Mouse (Mus musculus) limb, embryonic 10.5 days (tissue): ENCODE results near the gene Lhfpl3. TPM values are rescaled to one million over a fixed set of nuclear protein-coding genes. Genes with fewer than 3 reads are reported as not detected.

ENCODE experiments used
- DNase-seq: peaks from one replicate; pipeline ENCODE4 v3.0.0-alpha.2; 2017; ENCODE audit warnings: low spot score
- H3K27ac ChIP-seq: fragments of 300-500 bp; sonication (generic); 2 replicates; pipeline ENCODE4 v1.5.1; 2016; ENCODE audit warnings: mild to moderate bottlenecking
- H3K27me3 ChIP-seq: fragments of 300-500 bp; sonication (generic); 2 replicates; pipeline ENCODE4 v1.6.1; 2016; ENCODE audit warnings: low read depth, mild to moderate bottlenecking; ENCODE audit not compliant: poor library complexity, severe bottlenecking
- H3K36me3 ChIP-seq: fragments of 300-500 bp; sonication (generic); 2 replicates; pipeline ENCODE4 v1.6.1; 2016; ENCODE audit warnings: mild to moderate bottlenecking, moderate library complexity
- H3K4me1 ChIP-seq: fragments of 300-500 bp; sonication (generic); 2 replicates; pipeline ENCODE4 v1.6.1; 2016
- H3K4me3 ChIP-seq: fragments of 300-500 bp; sonication (generic); 2 replicates; pipeline ENCODE4 v1.5.1; 2016; ENCODE audit warnings: mild to moderate bottlenecking, moderate library complexity
- H3K9me3 ChIP-seq: fragments of 300-500 bp; sonication (generic); replicated peaks from 2 replicates; pipeline ENCODE4 v1.6.1; 2016; ENCODE audit warnings: mild to moderate bottlenecking
- WGBS: fragments of 180-500 bp; shearing (Covaris S2); methylation state at CpG from one replicate; pipeline ENCODE4 v1.1.7; 2016; 5-methylcytosine and 5-hydroxymethylcytosine counted together
- polyA plus RNA-seq: library from polyadenylated mRNA; unstranded; fragments of >200 nt; fragmentation: Nextera tagmentation; extraction: Ambion mirVana; gene quantifications from 2 replicates; pipeline ENCODE4 v1.2.1, GENCODE M21; 2016

The Lhfpl3 gene
- polyA plus RNA-seq, 1 experiment from 2014 or later, result 0.18 TPM

- H3K27ac ChIP-seq, result no peak overlapping the region
- 53% methylated on average over 1 of the region's 1 CpGs for WGBS
- DNase-seq, result no peak
- no peak overlapping the region for H3K4me3 ChIP-seq
- H3K9me3 ChIP-seq, result no peaks in the 10 kb centered on the region
- H3K4me1 ChIP-seq, result no peaks in the 10 kb centered on the region
- H3K36me3 ChIP-seq, result no peaks in the 10 kb centered on the region
- no peaks in the 10 kb centered on the region for H3K27me3 ChIP-seq
Measured at GRCm38 (mm10) chr5:22861399-22861798, 115.5 kb downstream of the Lhfpl3 start.

- DNase-seq, result no peak
- H3K27me3 ChIP-seq, result no peaks in the 10 kb centered on the region
- no peaks in the 10 kb centered on the region for H3K36me3 ChIP-seq
- no peaks in the 10 kb centered on the region for H3K4me1 ChIP-seq
- no peak overlapping the region for H3K4me3 ChIP-seq
- no peaks in the 10 kb centered on the region for H3K9me3 ChIP-seq
- no peak overlapping the region for H3K27ac ChIP-seq
- WGBS, result 93% methylated on average over 5 of the region's 5 CpGs
Measured at GRCm38 (mm10) chr5:22869031-22869430, 123.2 kb downstream of the Lhfpl3 start.

GRCm38 (mm10) chr5:22872417-22872816 lies 126.6 kb downstream of the Lhfpl3 start:
- WGBS, result 89% methylated on average over 1 of the region's 1 CpGs
- no peaks in the 10 kb centered on the region for H3K9me3 ChIP-seq

GRCm38 (mm10) chr5:22888345-22888744 lies 142.5 kb downstream of the Lhfpl3 start:
- no peaks in the 10 kb centered on the region for H3K9me3 ChIP-seq

More at GRCm38 (mm10) chr5:22872417-22872816, 126.6 kb downstream of the Lhfpl3 start:
- Histone ChIP-seq H3K27me3 (no peaks in the 10 kb centered on the region), H3K4me1 (no peaks in the 10 kb centered on the region), H3K4me3 (no peak overlapping the region), H3K36me3 (no peaks in the 10 kb centered on the region), H3K27ac (no peak overlapping the region)
- DNase-seq, result no peak

GRCm38 (mm10) chr5:22889481-22889880 lies 143.6 kb downstream of the Lhfpl3 start:
- Histone ChIP-seq H3K36me3 (no peaks in the 10 kb centered on the region), H3K4me1 (no peaks in the 10 kb centered on the region), H3K4me3 (no peak overlapping the region), H3K27me3 (no peaks in the 10 kb centered on the region), H3K9me3 (no peaks in the 10 kb centered on the region), H3K27ac (no peak overlapping the region)
- DNase-seq, result no peak
- WGBS, result 90% methylated on average over 4 of the region's 4 CpGs

More at GRCm38 (mm10) chr5:22888345-22888744, 142.5 kb downstream of the Lhfpl3 start:
- no peak overlapping the region for H3K27ac ChIP-seq
- no peaks in the 10 kb centered on the region for H3K4me1 ChIP-seq
- H3K4me3 ChIP-seq, result no peak overlapping the region
- 88% methylated on average over 3 of the region's 3 CpGs for WGBS
- H3K27me3 ChIP-seq, result no peaks in the 10 kb centered on the region
- H3K36me3 ChIP-seq, result no peaks in the 10 kb centered on the region
- DNase-seq, result no peak

- 93% methylated on average over 3 of the region's 3 CpGs for WGBS
- DNase-seq, result no peak
Measured at GRCm38 (mm10) chr5:22897228-22897627, 151.4 kb downstream of the Lhfpl3 start.

GRCm38 (mm10) chr5:22897656-22898289 lies 151.9 kb downstream of the Lhfpl3 start:
- Histone ChIP-seq H3K4me3 (no peak overlapping the region), H3K36me3 (no peaks in the 10 kb centered on the region), H3K4me1 (no peaks in the 10 kb centered on the region), H3K9me3 (no peaks in the 10 kb centered on the region), H3K27me3 (no peaks in the 10 kb centered on the region), H3K27ac (no peak overlapping the region)
- no peak for DNase-seq
- 79% methylated on average over 7 of the region's 7 CpGs for WGBS

More at GRCm38 (mm10) chr5:22897228-22897627, 151.4 kb downstream of the Lhfpl3 start:
- Histone ChIP-seq H3K4me3 (no peak overlapping the region), H3K36me3 (no peaks in the 10 kb centered on the region), H3K27ac (no peak overlapping the region), H3K27me3 (no peaks in the 10 kb centered on the region), H3K9me3 (no peaks in the 10 kb centered on the region), H3K4me1 (no peaks in the 10 kb centered on the region)

- WGBS, result 88% methylated on average over 2 of the region's 2 CpGs
- H3K27me3 ChIP-seq, result no peaks in the 10 kb centered on the region
- DNase-seq, result no peak
- no peak overlapping the region for H3K4me3 ChIP-seq
- no peak overlapping the region for H3K27ac ChIP-seq
- no peaks in the 10 kb centered on the region for H3K9me3 ChIP-seq
- no peaks in the 10 kb centered on the region for H3K4me1 ChIP-seq
- H3K36me3 ChIP-seq, result no peaks in the 10 kb centered on the region
Measured at GRCm38 (mm10) chr5:22898593-22898992, 152.7 kb downstream of the Lhfpl3 start.

GRCm38 (mm10) chr5:22899913-22900312 lies 154.1 kb downstream of the Lhfpl3 start:
- Histone ChIP-seq H3K4me1 (no peaks in the 10 kb centered on the region), H3K27ac (no peak overlapping the region), H3K4me3 (no peak overlapping the region), H3K36me3 (no peaks in the 10 kb centered on the region), H3K27me3 (no peaks in the 10 kb centered on the region), H3K9me3 (no peaks in the 10 kb centered on the region)
- no peak for DNase-seq

GRCm38 (mm10) chr5:22917197-22917596 lies 171.3 kb downstream of the Lhfpl3 start:
- no peak overlapping the region for H3K4me3 ChIP-seq
- H3K27ac ChIP-seq, result no peak overlapping the region
- WGBS, result 87% methylated on average over 1 of the region's 1 CpGs
- H3K36me3 ChIP-seq, result no peaks in the 10 kb centered on the region
- H3K9me3 ChIP-seq, result no peaks in the 10 kb centered on the region
- DNase-seq, result no peak
- H3K4me1 ChIP-seq, result no peaks in the 10 kb centered on the region
- no peaks in the 10 kb centered on the region for H3K27me3 ChIP-seq

- H3K4me3 ChIP-seq, result no peak overlapping the region
- no peaks in the 10 kb centered on the region for H3K4me1 ChIP-seq
- H3K27me3 ChIP-seq, result no peaks in the 10 kb centered on the region
Measured at GRCm38 (mm10) chr5:22926171-22926570, 180.3 kb downstream of the Lhfpl3 start.

GRCm38 (mm10) chr5:22928746-22929145 lies 182.9 kb downstream of the Lhfpl3 start:
- Histone ChIP-seq H3K9me3 (no peaks in the 10 kb centered on the region), H3K27me3 (no peaks in the 10 kb centered on the region), H3K36me3 (no peaks in the 10 kb centered on the region), H3K4me1 (no peaks in the 10 kb centered on the region), H3K4me3 (no peak overlapping the region), H3K27ac (no peak overlapping the region)
- WGBS, result 40% methylated on average over 2 of the region's 2 CpGs
- no peak for DNase-seq

More at GRCm38 (mm10) chr5:22926171-22926570, 180.3 kb downstream of the Lhfpl3 start:
- no peak for DNase-seq
- no peaks in the 10 kb centered on the region for H3K9me3 ChIP-seq
- no peak overlapping the region for H3K27ac ChIP-seq
- H3K36me3 ChIP-seq, result no peaks in the 10 kb centered on the region

- Histone ChIP-seq H3K9me3 (no peaks in the 10 kb centered on the region), H3K4me3 (no peak overlapping the region), H3K4me1 (no peaks in the 10 kb centered on the region), H3K27me3 (no peaks in the 10 kb centered on the region), H3K27ac (no peak overlapping the region), H3K36me3 (no peaks in the 10 kb centered on the region)
- WGBS, result 62% methylated on average over 5 of the region's 5 CpGs
- peak; percentile 47 for DNase-seq
Measured at GRCm38 (mm10) chr5:22943306-22943705, 197.4 kb downstream of the Lhfpl3 start.

GRCm38 (mm10) chr5:22963300-22963699 lies 217.4 kb downstream of the Lhfpl3 start:
- no peaks in the 10 kb centered on the region for H3K27me3 ChIP-seq
- H3K27ac ChIP-seq, result no peak overlapping the region
- DNase-seq, result no peak
- no peaks in the 10 kb centered on the region for H3K4me1 ChIP-seq
- H3K9me3 ChIP-seq, result no peaks in the 10 kb centered on the region
- 67% methylated on average over 6 of the region's 6 CpGs for WGBS
- H3K36me3 ChIP-seq, result no peaks in the 10 kb centered on the region
- no peak overlapping the region for H3K4me3 ChIP-seq
